Mouse (Mus musculus): ENCODE measurements around the gene Tacc2. TPM values are rescaled to one million over a fixed set of nuclear protein-coding genes. Genes with fewer than 3 reads are reported as not detected.

Gene Tacc2
- total RNA-seq, 2 experiments from 2014 or later = 75.1 to 82.4 TPM

DNA sequence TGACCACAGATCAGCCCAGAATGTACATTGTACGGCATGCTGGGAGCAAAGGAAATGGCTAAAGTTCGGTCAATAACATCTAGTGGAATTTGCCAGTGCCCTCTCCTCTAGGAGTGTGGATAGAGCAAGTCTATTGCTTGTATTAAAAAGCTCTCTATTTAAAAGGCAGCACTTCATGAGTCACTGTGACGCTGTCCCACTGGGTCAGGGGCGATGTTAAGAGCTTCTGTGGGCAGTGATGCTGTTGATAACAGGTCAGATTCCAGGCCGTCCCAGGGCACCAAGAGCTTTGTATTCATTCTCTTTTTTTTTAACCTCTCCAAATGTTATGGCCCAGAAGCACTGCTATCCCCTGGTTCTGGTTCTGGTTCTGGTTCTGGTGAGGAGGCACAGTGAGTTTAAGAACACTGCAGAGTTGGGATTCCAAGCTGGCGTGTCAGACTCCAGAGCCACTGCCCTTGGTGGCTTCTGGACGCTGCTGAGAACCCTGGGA is 179.2 kb downstream of the Tacc2 start:
- no peak for DNase-seq (ENCODE audit: extremely low spot score in 1 of 2, low spot score in 1 of 2)

DNA sequence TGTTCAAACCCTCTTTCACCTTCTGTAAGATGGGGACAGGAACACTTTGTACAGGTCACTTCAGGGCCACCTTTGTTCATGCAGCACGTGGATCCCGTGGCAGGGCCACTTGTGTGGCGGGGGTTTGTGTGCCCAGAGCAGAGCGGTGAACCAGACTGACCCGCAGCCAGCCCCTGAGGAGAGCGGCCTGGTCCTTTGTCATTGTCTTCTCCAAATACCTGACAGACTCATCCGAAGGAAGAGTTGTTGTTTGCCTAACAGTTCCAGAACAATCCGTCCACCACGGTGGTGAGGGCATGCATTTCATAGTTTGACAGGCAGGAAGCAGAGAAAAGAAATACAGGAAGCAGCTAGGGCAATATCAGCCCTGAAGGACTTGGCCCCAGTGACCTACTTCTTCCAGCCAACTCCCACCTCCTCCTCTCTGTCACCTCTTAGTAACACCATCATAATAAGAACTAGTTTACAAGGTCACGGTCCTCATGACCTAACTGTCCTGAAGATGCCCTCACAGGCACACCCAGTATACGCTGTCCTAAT is 180.2 kb downstream of the Tacc2 start:
- DNase-seq (ENCODE audit: extremely low spot score in 1 of 2, low spot score in 1 of 2) = no peak

DNA sequence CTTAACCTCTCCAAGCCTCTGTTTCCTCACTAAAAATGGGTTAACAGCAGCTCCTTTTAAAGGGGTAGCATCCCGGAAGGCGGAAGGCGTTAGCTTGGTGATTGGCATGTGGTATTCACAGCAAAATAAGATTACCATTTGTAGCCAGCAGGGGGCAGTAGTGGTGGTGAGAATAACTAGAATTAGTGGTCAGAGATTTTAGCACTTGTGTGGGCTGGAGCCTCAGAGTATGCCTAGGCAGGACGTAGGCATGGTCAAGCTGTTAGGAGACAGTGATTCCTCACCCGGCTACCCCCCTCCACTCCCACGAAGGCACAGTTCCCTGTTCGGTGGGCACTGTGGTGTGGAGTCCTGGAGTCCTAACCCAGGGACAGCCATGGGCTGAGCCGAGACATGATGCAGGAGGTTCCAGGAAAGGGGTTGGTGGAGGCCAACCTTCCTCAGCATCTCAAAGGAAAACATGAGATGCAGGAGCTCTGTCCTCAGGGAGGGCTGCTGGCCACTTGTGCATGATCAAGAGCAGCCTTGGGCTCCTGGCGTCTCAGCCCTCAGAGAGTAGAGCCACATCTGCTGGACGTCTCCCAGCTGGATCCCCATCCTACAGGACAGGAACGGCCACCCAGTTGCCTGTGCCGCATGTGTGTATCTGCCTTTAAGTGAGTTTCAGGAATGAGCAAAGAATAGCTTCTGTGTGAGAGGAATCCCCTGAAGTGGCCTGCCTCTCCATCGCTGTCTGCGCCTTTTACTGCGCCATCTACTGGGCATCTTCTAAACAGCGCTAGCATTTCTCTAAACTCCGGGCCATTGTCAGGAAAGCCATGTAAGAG is 185.0 kb downstream of the Tacc2 start:
- peak; percentile 54 to 68 for DNase-seq (ENCODE audit: extremely low spot score in 1 of 2, low spot score in 1 of 2)

GRCm38 (mm10) chr7:130764160-130764559 is 186.9 kb downstream of the Tacc2 start:
- no peak for DNase-seq (ENCODE audit: extremely low spot score in 1 of 2, low spot score in 1 of 2)

- no peak for DNase-seq (ENCODE audit: extremely low spot score in 1 of 2, low spot score in 1 of 2)
These were observed 189.4 kb downstream of the Tacc2 start for GRCm38 (mm10) chr7:130766411-130767170.

DNA sequence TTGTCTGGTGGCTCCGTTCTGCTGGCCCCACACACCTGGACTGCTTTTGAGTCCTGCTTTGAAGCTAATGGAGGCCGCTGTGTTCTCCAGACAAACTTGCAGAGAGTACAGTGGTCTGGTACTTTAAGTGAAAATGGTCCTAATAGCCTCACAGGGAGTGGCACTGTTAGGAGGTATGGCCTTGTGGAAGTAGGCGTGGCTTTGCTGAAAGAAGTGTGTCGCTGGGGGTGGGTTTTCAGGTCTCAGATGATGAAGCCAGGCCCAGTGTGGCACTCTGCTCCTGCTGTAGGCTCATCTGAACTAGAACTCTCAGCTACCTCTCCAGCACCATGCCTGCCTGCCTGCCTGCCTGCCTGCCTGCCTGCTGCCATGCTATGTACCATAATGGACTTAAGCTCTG is 190.9 kb downstream of the Tacc2 start:
- DNase-seq (ENCODE audit: extremely low spot score in 1 of 2, low spot score in 1 of 2) = no peak

- DNase-seq (ENCODE audit: extremely low spot score in 1 of 2, low spot score in 1 of 2) = peak; percentile 59 to 90
These were observed 193.5 kb downstream of the Tacc2 start for GRCm38 (mm10) chr7:130770707-130771106.

- DNase-seq (ENCODE audit: extremely low spot score in 1 of 2, low spot score in 1 of 2) = peak in 1 of 2 experiments; percentile 51
These were observed 196.1 kb downstream of the Tacc2 start for GRCm38 (mm10) chr7:130773171-130773830.

GRCm38 (mm10) chr7:130773914-130774630 is 196.8 kb downstream of the Tacc2 start, which contains the start of gene Btbd16:
Btbd16 (plus strand) TSS chr7:130774069.
- no peak for DNase-seq (ENCODE audit: extremely low spot score in 1 of 2, low spot score in 1 of 2)

- no peak for DNase-seq (ENCODE audit: extremely low spot score in 1 of 2, low spot score in 1 of 2)
These were observed 203.7 kb downstream of the Tacc2 start for GRCm38 (mm10) chr7:130780866-130781419.

- no peak for DNase-seq (ENCODE audit: extremely low spot score in 1 of 2, low spot score in 1 of 2)
These were observed 205.3 kb downstream of the Tacc2 start for GRCm38 (mm10) chr7:130782501-130783050.

- DNase-seq (ENCODE audit: extremely low spot score in 1 of 2, low spot score in 1 of 2) = no peak
These were observed 208.8 kb downstream of the Tacc2 start for GRCm38 (mm10) chr7:130785923-130786575.

DNA sequence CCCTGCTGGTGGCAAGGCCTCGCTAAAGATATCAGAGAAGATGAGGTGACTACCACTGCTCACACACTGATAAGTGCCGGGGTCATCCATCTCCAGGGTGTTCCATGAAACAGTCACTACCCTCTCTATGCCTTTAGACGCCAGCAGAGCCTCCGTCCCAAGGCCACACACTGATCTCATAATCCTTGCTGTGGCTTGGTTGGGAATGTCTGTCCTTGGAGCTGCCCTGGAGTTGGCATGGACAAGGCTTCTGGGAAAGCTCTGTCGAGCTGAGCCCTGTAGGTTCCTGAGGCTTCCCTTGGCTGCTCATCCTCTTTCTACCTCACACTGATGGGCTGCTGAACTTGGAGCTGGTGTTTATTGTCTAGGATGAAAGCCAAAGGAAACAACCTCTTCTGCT is 209.5 kb downstream of the Tacc2 start:
- DNase-seq (ENCODE audit: extremely low spot score in 1 of 2, low spot score in 1 of 2) = no peak

GRCm38 (mm10) chr7:130787537-130787936 is 210.3 kb downstream of the Tacc2 start:
- DNase-seq (ENCODE audit: extremely low spot score in 1 of 2, low spot score in 1 of 2) = no peak

DNA sequence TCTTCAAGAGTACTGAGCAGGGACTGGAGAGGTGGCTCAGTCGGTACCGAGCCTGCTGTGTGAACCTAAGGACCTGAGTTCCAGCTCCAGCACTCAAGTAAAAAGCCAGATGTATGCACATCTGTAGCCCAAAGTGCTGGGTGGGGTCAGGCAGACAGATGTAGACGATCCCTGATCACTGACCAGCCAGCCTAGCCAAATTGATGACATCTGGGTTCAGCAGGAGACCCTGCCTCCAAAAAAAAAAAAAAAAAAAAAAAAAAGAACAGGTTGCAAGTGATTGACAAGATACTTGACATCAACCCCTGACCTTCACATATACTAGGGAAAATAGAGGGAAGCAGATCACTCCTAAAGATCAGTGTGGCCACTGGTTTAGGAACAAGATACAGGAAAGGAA is 211.7 kb downstream of the Tacc2 start:
- DNase-seq (ENCODE audit: extremely low spot score in 1 of 2, low spot score in 1 of 2) = no peak

DNA sequence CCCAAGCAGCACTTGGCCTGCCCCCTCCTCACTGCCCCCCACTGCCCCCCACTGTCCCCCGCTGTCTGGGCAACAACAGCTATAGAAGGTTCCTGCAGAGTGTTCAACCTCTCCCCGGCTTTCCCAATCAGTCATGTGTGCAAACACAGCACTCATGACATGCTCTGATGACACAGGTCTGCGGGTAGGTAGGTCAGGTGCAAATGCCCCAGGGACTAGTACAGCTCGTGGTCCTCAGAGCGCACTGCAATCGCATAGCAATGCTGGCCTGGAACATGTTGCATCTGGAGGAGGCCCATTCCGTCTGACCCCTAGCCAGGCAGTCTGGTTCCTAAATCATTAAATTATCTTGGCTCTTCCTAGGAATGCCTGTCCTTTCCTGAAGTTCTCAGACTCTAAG is 212.2 kb downstream of the Tacc2 start:
- DNase-seq (ENCODE audit: extremely low spot score in 1 of 2, low spot score in 1 of 2) = no peak

GRCm38 (mm10) chr7:130793671-130794070 is 216.4 kb downstream of the Tacc2 start:
- no peak for DNase-seq (ENCODE audit: extremely low spot score in 1 of 2, low spot score in 1 of 2)

GRCm38 (mm10) chr7:130796786-130797185 is 219.5 kb downstream of the Tacc2 start:
- DNase-seq (ENCODE audit: extremely low spot score in 1 of 2, low spot score in 1 of 2) = no peak

DNA sequence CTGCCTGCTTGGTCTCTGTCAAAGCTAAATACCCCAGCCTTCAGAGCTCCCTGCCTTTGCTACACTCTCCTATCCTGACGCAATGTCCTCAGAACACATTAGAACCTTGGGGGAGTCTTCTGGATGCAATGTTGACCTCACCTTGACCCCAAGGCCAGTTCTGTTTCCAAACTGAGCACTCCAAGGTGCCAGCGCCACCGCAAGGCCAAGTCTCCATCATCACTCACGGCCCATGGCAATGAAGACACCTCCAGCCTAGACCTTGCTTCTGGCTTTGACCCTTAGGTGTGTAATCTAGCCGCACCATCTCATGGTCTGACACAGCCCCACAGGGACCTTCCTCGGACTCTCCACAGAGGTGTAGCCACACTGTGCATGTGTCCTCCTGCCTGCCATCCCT is 220.3 kb downstream of the Tacc2 start:
- no peak for DNase-seq (ENCODE audit: extremely low spot score in 1 of 2, low spot score in 1 of 2)

Data from layer of hippocampus, postnatal 25 days (tissue).